8 mouse cellular contexts compared by ENCODE assay signal in the genomic region with DNA sequence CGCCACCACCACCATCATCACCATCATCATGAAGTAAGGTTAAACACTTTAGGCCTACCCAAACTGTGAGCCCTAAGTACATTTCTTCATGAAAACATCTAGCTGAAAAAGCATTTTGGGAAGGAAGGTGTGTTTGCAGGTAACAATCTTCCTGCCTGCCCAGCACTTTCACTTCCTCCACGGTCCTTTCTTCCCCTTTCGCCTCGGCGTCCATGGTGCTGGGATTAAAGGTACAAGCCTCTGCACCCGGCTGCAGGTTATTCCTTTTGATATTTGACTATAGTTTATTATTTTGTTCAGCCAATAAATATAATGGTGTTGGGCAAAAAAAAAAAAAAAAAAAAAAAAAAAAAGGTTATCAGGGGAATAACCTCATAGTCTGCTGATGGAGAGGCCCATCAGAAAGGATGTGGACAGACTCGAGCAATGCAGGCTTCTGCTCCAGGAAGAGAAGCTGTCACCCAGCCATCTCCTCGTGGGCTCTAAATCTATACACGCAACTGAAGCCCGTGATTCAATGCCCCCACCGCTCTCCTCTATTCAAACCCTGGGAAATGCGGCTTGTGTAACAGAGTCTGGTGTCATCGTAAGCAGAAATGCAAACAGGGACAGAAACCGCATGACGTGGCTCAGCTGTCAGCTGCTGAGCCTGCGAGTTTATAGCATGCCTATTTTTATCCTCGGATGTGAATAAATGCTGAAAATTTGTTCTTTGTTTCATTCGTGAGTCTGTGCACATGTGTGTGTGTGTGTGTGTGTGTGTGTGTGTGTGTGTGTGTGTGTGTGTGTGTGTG. TPM values are rescaled to one million over a fixed set of nuclear protein-coding genes. Genes with fewer than 3 reads are reported as not detected.
DNase-seq lines count a peak whose midpoint lies in the region; ATAC-seq lines count a peak whose summit lies in the region.

No protein-coding gene starts in this region.

- peak; percentile 54; the same call in 1 of the 2 replicates for ATAC-seq in forebrain, embryonic 13.5 days
- ATAC-seq in forebrain, embryonic 12.5 days (ENCODE audit: low FRiP score) = no peak
- peak; percentile 71 to 76 for ATAC-seq in hematopoietic stem cell, adult 5-6 weeks (replicated peaks in 1 of 2; ENCODE audit: insufficient read depth in 1 of 2, low FRiP score in 2 of 2, low TSS enrichment in 1 of 2, low read depth in 1 of 2, poor library complexity in 2 of 2, severe bottlenecking in 2 of 2)
- ATAC-seq in lung, embryonic 15.5 days (ENCODE audit: borderline replicate concordance, extremely low read depth, low FRiP score, low TSS enrichment) = peak; percentile 8; the same call in 1 of the 2 replicates
- ATAC-seq in hindbrain, embryonic 13.5 days (ENCODE audit: low FRiP score) = no peak

- H3K27me3 ChIP-seq in forebrain, embryonic 13.5 days = no peaks in the 10 kb centered on the region
- no peaks in the 10 kb centered on the region for H3K27me3 ChIP-seq in forebrain, embryonic 12.5 days
- H3K27me3 ChIP-seq in lung, embryonic 15.5 days = no peaks in the 10 kb centered on the region
- H3K27me3 ChIP-seq in hindbrain, embryonic 13.5 days = 0 out of 2 replicates have a peak, but pooled peaks cover 2% of the 10 kb centered on the region

- peak; percentile 85 for DNase-seq in CD4-positive, CD25-positive, alpha-beta regulatory T cell, adult 2 months (ENCODE audit: low read depth, low spot score)
- DNase-seq in skeletal muscle tissue, adult 2 months (ENCODE audit: low read depth, low spot score) = peak; percentile 47
- DNase-seq in embryo, embryonic 10.5 days (ENCODE audit: low spot score) = no peak

- no peaks in the 10 kb centered on the region for H3K9me3 ChIP-seq in forebrain, embryonic 13.5 days (replicated peaks)
- no peaks in the 10 kb centered on the region for H3K9me3 ChIP-seq in forebrain, embryonic 12.5 days
- H3K9me3 ChIP-seq in lung, embryonic 15.5 days = no peaks in the 10 kb centered on the region
- no peaks in the 10 kb centered on the region for H3K9me3 ChIP-seq in hindbrain, embryonic 13.5 days

- no peak overlapping the region for H3K4me3 ChIP-seq in forebrain, embryonic 13.5 days
- no peak overlapping the region for H3K4me3 ChIP-seq in forebrain, embryonic 12.5 days (replicated peaks)
- H3K4me3 ChIP-seq in lung, embryonic 15.5 days = no peak overlapping the region
- no peak overlapping the region for H3K4me3 ChIP-seq in hindbrain, embryonic 13.5 days

- no peak overlapping the region for H3K4me2 ChIP-seq in forebrain, embryonic 13.5 days
- H3K4me2 ChIP-seq in forebrain, embryonic 12.5 days = no peak overlapping the region
- no peak overlapping the region for H3K4me2 ChIP-seq in lung, embryonic 15.5 days
- H3K4me2 ChIP-seq in hindbrain, embryonic 13.5 days = no peak overlapping the region

- no peak overlapping the region for H3K9ac ChIP-seq in forebrain, embryonic 13.5 days
- no peak overlapping the region for H3K9ac ChIP-seq in forebrain, embryonic 12.5 days
- no peak overlapping the region for H3K9ac ChIP-seq in lung, embryonic 15.5 days
- no peak overlapping the region for H3K9ac ChIP-seq in hindbrain, embryonic 13.5 days

- H3K4me1 ChIP-seq in forebrain, embryonic 13.5 days = peaks cover 9% of the 10 kb centered on the region
- peaks cover 7% of the 10 kb centered on the region for H3K4me1 ChIP-seq in forebrain, embryonic 12.5 days
- H3K4me1 ChIP-seq in lung, embryonic 15.5 days = peaks cover 29% of the 10 kb centered on the region
- H3K4me1 ChIP-seq in hindbrain, embryonic 13.5 days (replicated peaks) = peaks cover 13% of the 10 kb centered on the region

- no peaks in the 10 kb centered on the region for H3K36me3 ChIP-seq in forebrain, embryonic 13.5 days (ENCODE audit: poor library complexity, severe bottlenecking)
- no peaks in the 10 kb centered on the region for H3K36me3 ChIP-seq in forebrain, embryonic 12.5 days (replicated peaks)
- no peaks in the 10 kb centered on the region for H3K36me3 ChIP-seq in lung, embryonic 15.5 days
- H3K36me3 ChIP-seq in hindbrain, embryonic 13.5 days = no peaks in the 10 kb centered on the region

- no peak overlapping the region for H3K27ac ChIP-seq in forebrain, embryonic 13.5 days
- no peak overlapping the region for H3K27ac ChIP-seq in forebrain, embryonic 12.5 days
- no peak overlapping the region for H3K27ac ChIP-seq in lung, embryonic 15.5 days
- H3K27ac ChIP-seq in hindbrain, embryonic 13.5 days = no peak overlapping the region

- whole genome bisulfite sequencing in forebrain, embryonic 13.5 days = 73% methylated on average over 18 of the region's 18 CpGs
- WGBS in forebrain, embryonic 12.5 days = 80% methylated on average over 18 of the region's 18 CpGs
- 58% methylated on average over 18 of the region's 18 CpGs for WGBS in lung, embryonic 15.5 days
- 70% methylated on average over 18 of the region's 18 CpGs for WGBS in hindbrain, embryonic 13.5 days

RNA-seq across cellular contexts. Expression of gene Kras, which starts 56.5 kb away (rescaled TPM):
- 107 and 114 TPM in 2 replicates for polyA plus RNA-seq in forebrain, embryonic 13.5 days (2015; fragmentation: Nextera tagmentation; extraction: Ambion mirVana)
- polyA plus RNA-seq in forebrain, embryonic 12.5 days (2016; fragmentation: Nextera tagmentation; extraction: Ambion mirVana) = 134 and 139 TPM in 2 replicates
- total RNA-seq in hematopoietic stem cell, adult 5-6 weeks (2017) = 30.1 and 40.3 TPM in 2 replicates
- 92.2 and 99.5 TPM in 2 replicates for polyA plus RNA-seq in lung, embryonic 15.5 days (2015; fragmentation: Nextera tagmentation; extraction: Ambion mirVana)
- 83.4 and 90.0 TPM in 2 replicates for polyA plus RNA-seq in hindbrain, embryonic 13.5 days (2015; fragmentation: Nextera tagmentation; extraction: Ambion mirVana)

Comparison
In these comparisons a context has a peak if more than half of its experiments do, and no peak if none do; other contexts are left out.
1. ATAC-seq: peak in forebrain, embryonic 13.5 days (single experiment), hematopoietic stem cell, adult 5-6 weeks (2 of 2) and lung, embryonic 15.5 days (single experiment); none in forebrain, embryonic 12.5 days (single experiment) and hindbrain, embryonic 13.5 days (single experiment).